8 mouse cellular contexts compared by ENCODE assay signal in the genomic region with DNA sequence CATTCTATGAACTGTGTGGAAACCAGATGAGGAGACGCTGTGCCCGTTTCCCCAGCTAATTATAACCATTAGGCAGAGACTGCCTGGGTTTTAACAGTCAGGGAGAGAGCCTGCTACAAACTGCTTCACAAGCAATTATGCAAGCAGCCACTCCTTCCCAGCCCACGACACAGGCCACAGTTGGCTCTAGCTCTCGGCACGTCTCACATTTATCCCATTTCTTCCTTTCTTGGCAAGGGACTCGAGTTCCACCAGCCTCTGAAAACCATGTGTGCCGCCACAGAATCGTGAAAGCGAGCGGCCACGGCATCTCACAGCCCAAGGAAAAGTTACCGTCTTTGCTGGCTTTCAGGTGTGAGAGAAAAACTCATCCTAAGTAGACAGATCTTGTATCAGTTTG. TPM values are rescaled to one million over a fixed set of nuclear protein-coding genes. Genes with fewer than 3 reads are reported as not detected.
DNase-seq lines count a peak whose midpoint lies in the region; ATAC-seq lines count a peak whose summit lies in the region.

No protein-coding gene starts in this region.

- no peak overlapping the region for H3K4me2 ChIP-seq in forebrain, embryonic 14.5 days (ENCODE audit: low read length)
- no peak overlapping the region for H3K4me2 ChIP-seq in forebrain, embryonic 13.5 days
- H3K4me2 ChIP-seq in embryonic facial prominence, embryonic 15.5 days (replicated peaks): peak overlapping the region; percentile 45
- H3K4me2 ChIP-seq in heart, embryonic 16.5 days (ENCODE audit: low read depth, low read length): peak overlapping the region; percentile 50

- no peak overlapping the region for H3K27ac ChIP-seq in forebrain, embryonic 14.5 days (ENCODE audit: low read depth, low read length)
- no peak overlapping the region for H3K27ac ChIP-seq in forebrain, embryonic 13.5 days
- peak overlapping the region; percentile 89 for H3K27ac ChIP-seq in embryonic facial prominence, embryonic 15.5 days (replicated peaks)
- peak overlapping the region; percentile 80 for H3K27ac ChIP-seq in heart, embryonic 16.5 days (ENCODE audit: low read length)

- H3K9ac ChIP-seq in forebrain, embryonic 14.5 days (ENCODE audit: low read length): no peak overlapping the region
- no peak overlapping the region for H3K9ac ChIP-seq in forebrain, embryonic 13.5 days
- H3K9ac ChIP-seq in embryonic facial prominence, embryonic 15.5 days: no peak overlapping the region; the same call in 1 of the 2 replicates
- H3K9ac ChIP-seq in heart, embryonic 16.5 days (ENCODE audit: low read length): peak overlapping the region; percentile 51

- no peaks in the 10 kb centered on the region for H3K27me3 ChIP-seq in forebrain, embryonic 14.5 days (replicated peaks; ENCODE audit: control insufficient read depth, insufficient read depth, low read length)
- H3K27me3 ChIP-seq in forebrain, embryonic 13.5 days: 0 out of 2 replicates have a peak, but pooled peaks cover 4% of the 10 kb centered on the region
- no peaks in the 10 kb centered on the region for H3K27me3 ChIP-seq in embryonic facial prominence, embryonic 15.5 days
- no peaks in the 10 kb centered on the region for H3K27me3 ChIP-seq in heart, embryonic 16.5 days (ENCODE audit: control insufficient read depth, insufficient read depth, low read length)

- peak; percentile 60 for DNase-seq in forebrain, embryonic 14.5 days (ENCODE audit: low spot score)
- peak; percentile 65 to 81 for DNase-seq in left cerebral cortex, adult 9 months (ENCODE audit: low spot score in 2 of 2)
- peak; percentile 71 for DNase-seq in right cerebral cortex, postnatal 25 days
- DNase-seq in urinary bladder, postnatal 10 days (ENCODE audit: low spot score): no peak

- H3K4me3 ChIP-seq in forebrain, embryonic 14.5 days (ENCODE audit: low read depth, low read length): no peak overlapping the region
- H3K4me3 ChIP-seq in forebrain, embryonic 13.5 days: no peak overlapping the region
- H3K4me3 ChIP-seq in embryonic facial prominence, embryonic 15.5 days (replicated peaks): peak overlapping the region; percentile 21
- H3K4me3 ChIP-seq in heart, embryonic 16.5 days (ENCODE audit: low read length): 0 out of 2 replicates have a peak overlapping the region, but pooled peaks have one; percentile 3

- H3K4me1 ChIP-seq in forebrain, embryonic 14.5 days (ENCODE audit: control insufficient read depth, insufficient read depth, low read length): no peaks in the 10 kb centered on the region
- H3K4me1 ChIP-seq in forebrain, embryonic 13.5 days: peaks cover 7% of the 10 kb centered on the region; the same call in 1 of the 2 replicates
- peaks cover 75% of the 10 kb centered on the region for H3K4me1 ChIP-seq in embryonic facial prominence, embryonic 15.5 days
- peaks cover 27% of the 10 kb centered on the region for H3K4me1 ChIP-seq in heart, embryonic 16.5 days (ENCODE audit: control insufficient read depth, insufficient read depth, low read length)

- no peaks in the 10 kb centered on the region for H3K36me3 ChIP-seq in forebrain, embryonic 14.5 days (ENCODE audit: control insufficient read depth, insufficient read depth, low read length)
- no peaks in the 10 kb centered on the region for H3K36me3 ChIP-seq in forebrain, embryonic 13.5 days (ENCODE audit: poor library complexity, severe bottlenecking)
- no peaks in the 10 kb centered on the region for H3K36me3 ChIP-seq in embryonic facial prominence, embryonic 15.5 days
- H3K36me3 ChIP-seq in heart, embryonic 16.5 days (ENCODE audit: control insufficient read depth, insufficient read depth): no peaks in the 10 kb centered on the region

- peak; percentile 29; the same call in 1 of the 2 replicates for ATAC-seq in forebrain, embryonic 14.5 days
- no peak for ATAC-seq in forebrain, embryonic 13.5 days
- peak; percentile 78 for ATAC-seq in embryonic facial prominence, embryonic 15.5 days (ENCODE audit: insufficient number of reproducible peaks, low FRiP score, low TSS enrichment, low read depth)
- ATAC-seq in heart, embryonic 16.5 days (replicated peaks; ENCODE audit: extremely low read depth, insufficient read depth, low FRiP score): peak; percentile 74
- no peak for ATAC-seq in megakaryocyte-erythroid progenitor cell, adult 5-6 weeks (replicated peaks; ENCODE audit: low FRiP score, low TSS enrichment, poor library complexity, severe bottlenecking)

- WGBS in forebrain, embryonic 14.5 days: 51% methylated on average over 12 of the region's 12 CpGs
- 63% methylated on average over 12 of the region's 12 CpGs for WGBS in forebrain, embryonic 13.5 days
- 27% methylated on average over 12 of the region's 12 CpGs for WGBS in embryonic facial prominence, embryonic 15.5 days
- 43% methylated on average over 12 of the region's 12 CpGs for WGBS in heart, embryonic 16.5 days

- H3K9me3 ChIP-seq in forebrain, embryonic 14.5 days (replicated peaks; ENCODE audit: control insufficient read depth, low read length): no peaks in the 10 kb centered on the region
- H3K9me3 ChIP-seq in forebrain, embryonic 13.5 days (replicated peaks): no peaks in the 10 kb centered on the region
- H3K9me3 ChIP-seq in embryonic facial prominence, embryonic 15.5 days (replicated peaks): no peaks in the 10 kb centered on the region
- no peaks in the 10 kb centered on the region for H3K9me3 ChIP-seq in heart, embryonic 16.5 days (replicated peaks; ENCODE audit: control insufficient read depth, low read length)

RNA-seq across cellular contexts. Expression of a gene that starts 5.5 kb away (rescaled TPM):
- polyA plus RNA-seq in forebrain, embryonic 14.5 days (2014; fragmentation: Nextera tagmentation; extraction: Ambion mirVana): 2.9 and 5.5 TPM in 2 replicates
- 2.2 and 2.3 TPM in 2 replicates for polyA plus RNA-seq in forebrain, embryonic 13.5 days (2015; fragmentation: Nextera tagmentation; extraction: Ambion mirVana)
- 204 and 259 TPM in 2 replicates for polyA plus RNA-seq in embryonic facial prominence, embryonic 15.5 days (2015; fragmentation: Nextera tagmentation; extraction: Ambion mirVana)
- 29.4 and 35.2 TPM in 2 replicates for polyA plus RNA-seq in heart, embryonic 16.5 days (2015; fragmentation: Nextera tagmentation; extraction: Ambion mirVana)
- not detected in 2 replicates for total RNA-seq in megakaryocyte-erythroid progenitor cell, adult 5-6 weeks (2014; fragmentation: Nextera tagmentation)
- total RNA-seq in megakaryocyte-erythroid progenitor cell, adult 5-6 weeks (2017): not detected in 2 replicates

Comparison
In these comparisons a context has a peak if more than half of its experiments do, and no peak if none do; other contexts are left out.
1. ATAC-seq: peak in forebrain, embryonic 14.5 days (single experiment), embryonic facial prominence, embryonic 15.5 days (single experiment) and heart, embryonic 16.5 days (single experiment); none in forebrain, embryonic 13.5 days (single experiment) and megakaryocyte-erythroid progenitor cell, adult 5-6 weeks (single experiment).
2. H3K27ac ChIP-seq: peak in embryonic facial prominence, embryonic 15.5 days (single experiment) and heart, embryonic 16.5 days (single experiment); none in forebrain, embryonic 14.5 days (single experiment) and forebrain, embryonic 13.5 days (single experiment).
3. H3K4me2 ChIP-seq: peak in embryonic facial prominence, embryonic 15.5 days (single experiment) and heart, embryonic 16.5 days (single experiment); none in forebrain, embryonic 14.5 days (single experiment) and forebrain, embryonic 13.5 days (single experiment).
4. H3K4me3 ChIP-seq: peak in embryonic facial prominence, embryonic 15.5 days (single experiment) and heart, embryonic 16.5 days (single experiment); none in forebrain, embryonic 14.5 days (single experiment) and forebrain, embryonic 13.5 days (single experiment).